Mouse (Mus musculus): ENCODE data around the gene Pdcd5.
A peak's percentile ranks its signal among the peaks of the same experiment; 100 is the strongest.

Gene Pdcd5

GRCm38 (mm10) chr7:35647101-35647698, at the start of gene Pdcd5:
TSS of gene Pdcd5 (minus strand) at chr7:35647521.
- DNase-seq (ENCODE audit: low read depth, low spot score) = peak; percentile 80

DNA sequence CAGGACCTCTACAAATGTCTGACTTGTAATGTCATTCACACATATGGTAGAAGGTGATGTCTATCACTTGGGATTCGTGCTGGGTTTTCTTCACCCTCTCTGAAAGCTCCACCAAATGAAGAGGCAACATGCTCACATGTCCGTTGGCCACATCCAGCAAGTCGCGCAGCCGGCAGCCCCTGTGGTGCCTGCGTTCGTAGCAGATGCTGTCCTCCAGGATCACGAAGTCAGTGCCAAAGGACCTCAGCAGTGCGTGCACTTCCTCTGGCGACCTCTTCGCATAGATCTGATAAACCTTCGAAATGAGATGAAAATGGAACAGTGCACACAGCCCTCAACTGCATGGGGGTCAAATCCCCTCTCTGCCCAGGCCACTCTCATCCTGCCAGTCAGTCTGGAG, 45.3 kb upstream of the Pdcd5 start:
- no peak for DNase-seq (ENCODE audit: low read depth, low spot score)

DNA sequence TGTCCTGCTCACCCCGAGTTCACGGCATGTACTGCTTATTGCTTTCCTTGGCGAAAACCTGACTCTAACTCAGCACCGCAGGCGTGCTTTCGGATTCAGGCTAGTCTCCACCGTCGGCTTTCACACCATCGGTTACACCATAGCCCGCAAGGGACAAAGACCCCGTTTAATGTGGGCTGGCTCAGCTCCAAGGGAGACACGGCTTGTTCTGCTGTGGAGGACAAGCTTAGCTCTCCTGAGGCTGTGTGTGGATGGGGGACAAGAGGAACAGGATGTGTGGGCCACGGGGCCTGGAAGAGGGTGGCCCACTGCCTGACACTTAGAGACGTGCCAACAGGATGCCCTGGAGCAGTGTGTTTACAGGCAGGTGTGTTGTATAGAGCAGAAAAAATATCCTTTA, 44.8 kb upstream of the Pdcd5 start:
- no peak for DNase-seq (ENCODE audit: low read depth, low spot score)

DNA sequence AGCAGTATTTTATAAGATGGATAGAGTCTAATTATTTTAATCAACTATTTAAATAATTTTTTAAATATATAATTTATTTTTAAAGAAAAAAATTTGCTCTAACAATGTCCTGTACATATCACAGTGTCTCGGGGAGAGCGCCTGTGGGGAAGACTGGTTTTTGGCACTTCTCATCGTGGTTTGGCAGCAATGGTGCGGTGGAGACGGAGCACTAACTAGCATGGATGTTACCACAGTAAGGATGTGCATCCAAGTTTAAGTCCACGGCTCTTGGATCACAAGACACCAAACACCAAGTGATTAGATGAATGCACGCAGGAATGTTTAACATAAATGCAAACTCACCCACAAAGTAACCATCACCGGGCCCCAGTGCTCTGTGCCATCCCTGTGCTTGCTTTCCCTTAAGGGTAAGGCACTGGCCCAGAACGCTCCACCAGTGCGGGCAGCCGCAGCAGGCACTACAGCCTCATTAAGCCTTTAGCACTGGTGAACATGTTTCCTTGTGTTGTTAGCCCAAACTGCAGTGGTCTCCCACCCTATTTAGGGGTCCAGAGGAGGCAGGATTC, 41.5 kb upstream of the Pdcd5 start:
- DNase-seq (ENCODE audit: low read depth, low spot score) = no peak

DNA sequence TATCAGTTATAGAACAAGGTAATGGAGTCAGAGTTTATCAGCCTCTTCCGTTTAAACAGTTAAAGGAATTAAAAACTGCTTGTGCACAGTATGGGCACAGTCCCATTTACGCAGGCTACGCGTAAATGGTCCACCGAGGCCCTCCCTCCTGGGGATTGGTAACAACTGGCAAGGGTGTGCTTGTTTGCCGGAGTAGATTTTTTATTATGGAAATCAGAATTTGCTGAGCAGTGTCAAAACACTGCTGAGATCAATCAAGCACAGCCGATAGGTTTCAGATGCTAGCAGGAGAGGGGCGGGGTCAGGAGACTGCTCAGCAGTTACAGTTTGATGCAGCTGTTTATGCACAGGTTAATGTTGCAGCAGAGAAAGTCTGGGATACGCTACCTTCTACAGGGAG, 41.0 kb upstream of the Pdcd5 start:
- no peak for DNase-seq (ENCODE audit: low read depth, low spot score)

- no peak for DNase-seq (ENCODE audit: low read depth, low spot score)
Observed at GRCm38 (mm10) chr7:35687229-35687628, 39.9 kb upstream of the Pdcd5 start.

- DNase-seq (ENCODE audit: low read depth, low spot score) = peak; percentile 11
Observed at GRCm38 (mm10) chr7:35686756-35687155, 39.4 kb upstream of the Pdcd5 start.

- DNase-seq (ENCODE audit: low read depth, low spot score) = no peak
Observed at GRCm38 (mm10) chr7:35686216-35686615, 38.9 kb upstream of the Pdcd5 start.

GRCm38 (mm10) chr7:35683409-35684122, 36.2 kb upstream of the Pdcd5 start:
- DNase-seq (ENCODE audit: low read depth, low spot score) = no peak

- DNase-seq (ENCODE audit: low read depth, low spot score) = no peak
Observed at GRCm38 (mm10) chr7:35681559-35681958, 34.2 kb upstream of the Pdcd5 start.

- DNase-seq (ENCODE audit: low read depth, low spot score) = no peak
Observed at GRCm38 (mm10) chr7:35678976-35679375, 31.7 kb upstream of the Pdcd5 start.

DNA sequence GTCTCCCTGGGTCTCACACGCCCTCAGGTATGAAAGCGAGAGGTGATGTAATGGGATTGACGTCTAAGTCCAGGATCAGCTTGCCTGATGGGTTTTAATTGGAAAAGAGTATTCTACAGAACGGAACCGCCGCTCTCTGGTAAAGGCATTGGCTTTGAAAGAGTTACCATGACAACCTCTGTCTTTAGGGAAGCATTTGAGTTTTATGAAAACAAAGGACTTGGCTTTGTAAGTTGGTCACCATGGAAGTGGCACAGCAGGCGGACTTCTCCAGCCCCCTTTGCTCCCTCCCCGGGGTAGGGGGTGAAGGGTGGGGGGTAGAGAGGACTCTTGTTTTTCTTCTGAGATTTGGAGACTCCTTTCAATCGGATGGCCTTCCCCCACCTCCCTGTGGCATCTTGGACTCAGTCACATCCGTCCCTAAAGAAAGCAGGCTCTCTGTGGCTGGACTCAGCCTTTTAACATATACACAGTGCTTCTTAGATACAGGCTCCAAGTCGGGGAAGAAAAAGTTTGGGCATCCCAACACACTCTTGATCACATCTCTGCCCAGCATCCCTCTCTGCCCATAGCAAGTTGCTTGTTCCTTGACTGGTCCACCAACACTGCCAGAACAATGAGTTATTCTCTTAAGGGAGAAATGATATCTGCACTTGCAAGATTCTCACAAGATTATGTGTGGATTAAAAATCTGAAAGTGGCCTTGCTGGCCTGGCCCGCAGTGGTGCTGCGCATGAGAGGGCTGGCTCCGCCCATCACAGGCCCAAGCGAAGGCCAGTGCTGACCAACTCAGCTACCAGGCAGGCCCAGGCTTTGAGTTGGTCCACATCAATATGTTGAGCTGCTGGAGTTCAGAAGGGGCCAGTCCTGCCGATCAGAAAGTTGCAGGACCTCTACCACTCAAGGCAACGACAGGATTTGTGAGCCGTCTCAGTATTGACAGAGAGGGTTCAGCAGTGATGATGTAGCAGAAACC, 21.0 kb upstream of the Pdcd5 start:
- DNase-seq (ENCODE audit: low read depth, low spot score) = no peak

DNA sequence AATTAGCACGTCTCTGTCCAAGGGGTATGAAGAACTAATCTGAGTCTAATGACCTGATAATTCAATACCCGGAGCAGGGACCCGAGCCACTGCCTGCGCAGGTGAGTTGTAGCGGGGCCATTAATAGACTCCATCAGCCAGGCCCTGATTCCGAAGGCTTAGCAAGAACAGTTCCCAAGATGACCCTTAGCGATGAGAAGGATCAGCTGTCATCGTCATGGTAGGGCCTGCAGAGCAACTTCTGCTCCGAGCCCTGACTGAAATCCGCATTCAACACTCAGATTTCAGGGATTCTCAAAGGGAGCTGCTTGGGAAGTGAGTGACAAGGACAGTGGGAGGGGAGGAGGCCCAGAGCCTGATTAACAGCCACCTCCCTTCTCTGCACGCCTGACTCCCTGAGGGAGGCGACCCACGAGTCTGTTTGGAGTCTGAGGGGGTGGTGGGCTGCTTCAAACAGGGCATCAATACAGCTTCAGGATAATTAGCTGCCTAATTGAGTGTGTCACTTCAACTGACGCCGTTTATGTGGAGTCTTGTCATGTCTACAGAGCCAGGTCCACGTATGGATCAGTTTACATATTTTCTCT, 16.6 kb upstream of the Pdcd5 start:
- DNase-seq (ENCODE audit: low read depth, low spot score) = no peak

- DNase-seq (ENCODE audit: low read depth, low spot score) = no peak
Observed at GRCm38 (mm10) chr7:35659173-35659572, 11.9 kb upstream of the Pdcd5 start.

DNA sequence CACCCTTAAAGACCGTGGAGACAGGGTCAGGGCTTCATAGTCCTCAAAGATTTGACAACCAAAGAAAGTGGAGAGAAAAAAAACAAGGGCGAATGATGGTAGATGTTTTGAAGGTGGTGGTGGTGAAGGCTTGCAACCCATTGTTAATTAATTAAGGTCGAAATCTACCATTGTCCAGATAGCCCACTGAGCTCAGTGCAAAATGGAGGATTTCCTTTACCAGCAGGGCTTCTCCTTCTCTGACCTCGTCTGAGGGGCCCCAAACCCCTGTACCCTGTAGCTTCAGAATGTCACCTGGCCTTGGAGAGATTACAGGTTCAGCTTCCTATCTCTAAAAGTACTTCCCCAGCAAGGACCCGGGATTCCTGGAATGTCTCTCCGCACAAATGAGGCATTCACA, 10.5 kb upstream of the Pdcd5 start:
- DNase-seq (ENCODE audit: low read depth, low spot score) = no peak

DNA sequence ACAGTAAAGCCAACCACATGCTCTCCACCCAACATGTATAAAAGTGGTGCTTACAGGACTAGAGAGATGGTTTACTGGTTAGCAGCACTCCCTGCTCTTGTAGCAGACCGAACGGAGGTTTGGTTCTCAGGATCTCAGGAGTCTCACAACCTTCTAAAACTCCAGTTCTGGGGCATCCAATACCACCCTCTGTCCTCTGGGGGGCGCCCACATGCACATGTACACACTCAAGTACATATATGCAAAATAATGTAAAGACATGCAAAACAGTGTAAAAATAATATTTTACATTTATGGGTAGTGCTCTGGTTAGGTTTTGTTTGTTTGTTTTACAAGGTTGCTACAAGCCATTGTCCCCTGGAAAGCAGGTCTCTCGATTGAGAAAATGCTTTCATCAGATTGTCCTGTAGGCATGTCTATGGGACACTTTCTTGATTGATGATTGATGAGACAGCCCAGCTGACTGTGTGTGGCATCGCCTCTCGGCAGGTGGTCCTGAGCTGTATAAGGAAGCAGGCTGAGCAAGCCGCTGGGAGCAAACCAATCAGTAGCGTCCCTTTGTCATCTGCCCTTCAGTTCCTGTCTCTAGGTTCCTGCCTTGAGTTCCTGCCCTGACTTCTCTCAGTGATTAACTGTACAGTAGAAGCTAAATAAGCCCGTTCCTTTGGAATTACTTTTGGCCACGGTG, 4.4 kb upstream of the Pdcd5 start:
- DNase-seq (ENCODE audit: low read depth, low spot score) = no peak

GRCm38 (mm10) chr7:35650716-35651410, 3.5 kb upstream of the Pdcd5 start:
- DNase-seq (ENCODE audit: low read depth, low spot score) = no peak

DNA sequence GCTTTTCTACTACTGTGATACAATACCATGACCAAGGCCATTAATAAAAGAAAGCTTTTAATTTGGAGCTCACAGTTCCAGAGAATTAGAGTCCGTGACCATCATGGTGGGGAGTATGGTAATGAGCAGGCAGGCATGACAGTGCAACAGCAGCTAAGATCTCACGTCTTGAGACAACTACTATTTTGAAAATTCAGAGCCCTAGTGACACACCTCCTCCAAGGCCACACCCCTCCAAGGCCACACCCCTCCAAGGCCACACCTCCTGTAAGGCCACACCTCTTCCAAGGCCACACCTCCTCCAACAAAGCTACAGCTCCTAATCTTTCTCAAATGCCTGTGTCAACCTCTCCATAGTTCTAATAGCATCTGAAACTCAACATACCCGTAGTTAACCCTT, 1.8 kb upstream of the Pdcd5 start:
- peak; percentile 62 for DNase-seq (ENCODE audit: low read depth, low spot score)

DNA sequence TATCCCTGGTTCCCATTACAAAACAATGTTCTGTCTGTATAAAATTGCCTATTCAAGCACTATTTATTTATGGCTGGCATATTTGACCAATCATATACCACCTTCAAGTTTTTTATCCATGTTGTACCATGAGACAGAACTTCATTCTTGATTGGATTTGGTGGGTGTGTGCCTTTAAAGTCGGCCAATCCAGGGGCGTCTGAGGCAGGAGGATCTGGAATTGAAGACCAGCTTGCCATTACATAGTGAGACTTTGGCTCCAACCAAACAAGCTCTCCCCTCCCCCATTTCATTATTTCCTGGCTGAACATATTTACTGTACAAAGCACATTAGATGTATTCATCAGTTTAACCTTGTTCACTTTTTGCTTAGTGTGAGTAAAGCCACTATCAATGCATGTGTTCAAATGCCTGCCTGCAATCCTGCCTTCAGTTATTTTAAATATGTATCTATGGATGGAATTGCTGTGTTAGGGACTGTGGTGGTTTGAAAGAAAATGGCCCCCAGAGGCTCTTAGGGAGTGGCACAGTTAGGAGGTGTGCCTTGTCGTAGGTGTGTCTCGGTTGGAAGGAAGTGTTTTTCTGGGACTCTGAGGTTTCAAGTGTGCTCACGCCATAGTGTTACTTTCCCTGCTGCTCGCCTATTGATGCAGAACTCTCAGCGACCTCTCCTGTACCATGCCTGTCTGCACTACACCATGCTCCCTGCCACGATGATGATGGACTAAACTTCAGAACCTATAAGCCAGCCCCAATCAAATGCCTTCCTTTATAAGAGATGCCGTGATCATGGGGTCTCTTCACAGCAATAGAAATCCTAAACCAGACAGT, 1.1 kb upstream of the Pdcd5 start:
- DNase-seq (ENCODE audit: low read depth, low spot score) = no peak

Data from c-Kit-negative CD71-positive TER-119-positive erythroid progenitor cells, embryonic 14.5 days (primary cell).